ENCODE assay signal across 14 mouse cellular contexts in genomic region chr5:111573265-111573873, GRCm38 (mm10).
DNase-seq lines count a peak whose midpoint lies in the region; ATAC-seq and TF ChIP-seq lines count a peak whose summit lies in the region.
"Had no signal": no experiment of that assay in that cellular context is flagged by ENCODE, and none has a peak within 500 bp of the region (broad histone marks: within the 10 kb centered on the region; RNA-seq: fewer than 3 reads in every experiment).

No protein-coding gene starts in this region.

- H3K4me3 ChIP-seq in hindbrain, embryonic 14.5 days (replicated peaks; ENCODE audit: low read length) = no peak overlapping the region
- H3K4me3 ChIP-seq in hindbrain, postnatal 0 days (ENCODE audit: low read length) = no peak overlapping the region
- no peak overlapping the region for H3K4me3 ChIP-seq in embryonic facial prominence, embryonic 13.5 days
- H3K4me3 ChIP-seq in limb, embryonic 10.5 days = no peak overlapping the region
- H3K4me3 ChIP-seq in cerebellum, adult 2 months (replicated peaks; ENCODE audit: insufficient read depth, low read depth, low read length) = no peak overlapping the region
- H3K4me3 ChIP-seq: erythroblast, embryonic 14.5 days; heart, embryonic 15.5 days had no signal

- H3K9ac ChIP-seq in hindbrain, embryonic 14.5 days = no peak overlapping the region
- H3K9ac ChIP-seq in hindbrain, postnatal 0 days (replicated peaks; ENCODE audit: low read length) = no peak overlapping the region
- no peak overlapping the region for H3K9ac ChIP-seq in embryonic facial prominence, embryonic 13.5 days
- H3K9ac ChIP-seq: heart, embryonic 15.5 days had no signal

- no peak for DNase-seq in hindbrain, embryonic 14.5 days (ENCODE audit: low spot score)
- no peak for DNase-seq in hindbrain, postnatal 0 days (ENCODE audit: low spot score)
- DNase-seq in limb, embryonic 10.5 days (ENCODE audit: low spot score) = no peak
- DNase-seq in cerebellum, adult 2 months = no peak
- DNase-seq in thymus, adult 18-20 months = no peak
- DNase-seq: adrenal gland, adult 2 months; cerebellum, adult 18-20 months; kidney, postnatal 10 days; thymus, adult 2 months had no signal

- 0 out of 2 replicates have a peak, but pooled peaks have one; percentile 38 for ATAC-seq in hindbrain, embryonic 14.5 days (ENCODE audit: low FRiP score)
- ATAC-seq in hindbrain, postnatal 0 days = no peak
- peak; percentile 29 for ATAC-seq in CD4-positive, CD25-positive, alpha-beta regulatory T cell, adult 4 months
- no peak for ATAC-seq in embryonic facial prominence, embryonic 13.5 days (ENCODE audit: insufficient number of reproducible peaks, insufficient read depth, low FRiP score, low TSS enrichment, low read depth)
- no peak for ATAC-seq in monocyte, adult 5-6 weeks (replicated peaks; ENCODE audit: insufficient number of reproducible peaks, low FRiP score, low TSS enrichment, poor library complexity, severe bottlenecking)

- no peaks in the 10 kb centered on the region for H3K27me3 ChIP-seq in hindbrain, embryonic 14.5 days (ENCODE audit: control insufficient read depth, insufficient read depth, low read length)
- H3K27me3 ChIP-seq in hindbrain, postnatal 0 days (ENCODE audit: insufficient read depth, low read length) = no peaks in the 10 kb centered on the region
- H3K27me3 ChIP-seq in embryonic facial prominence, embryonic 13.5 days = no peaks in the 10 kb centered on the region
- H3K27me3 ChIP-seq in limb, embryonic 10.5 days (ENCODE audit: low read depth, poor library complexity, severe bottlenecking) = peaks cover 74% of the 10 kb centered on the region
- H3K27me3 ChIP-seq in cerebellum, adult 2 months (ENCODE audit: control insufficient read depth, insufficient read depth, low read length) = no peaks in the 10 kb centered on the region; the same call in 1 of the 2 replicates

- TF ChIP-seq CTCF in hindbrain, postnatal 0 days (IDR thresholded peaks at IDR 0.05; ENCODE audit: low read depth) = no peak
- TF ChIP-seq CTCF in cerebellum, adult 2 months (IDR thresholded peaks at IDR 0.05; ENCODE audit: borderline replicate concordance, insufficient read depth, low read depth, low read length) = no peak

- H3K27ac ChIP-seq in hindbrain, embryonic 14.5 days = no peak overlapping the region
- H3K27ac ChIP-seq in hindbrain, postnatal 0 days = no peak overlapping the region
- H3K27ac ChIP-seq in embryonic facial prominence, embryonic 13.5 days = no peak overlapping the region
- H3K27ac ChIP-seq in limb, embryonic 10.5 days = 0 out of 2 replicates have a peak overlapping the region, but pooled peaks have one; percentile 32
- H3K27ac ChIP-seq in cerebellum, adult 2 months (ENCODE audit: insufficient read depth, low read length) = no peak overlapping the region
- H3K27ac ChIP-seq: heart, embryonic 15.5 days had no signal

- H3K4me2 ChIP-seq in hindbrain, embryonic 14.5 days (replicated peaks) = no peak overlapping the region
- H3K4me2 ChIP-seq in hindbrain, postnatal 0 days (ENCODE audit: low read depth, low read length) = no peak overlapping the region
- peak overlapping the region; percentile 18; the same call in 1 of the 2 replicates for H3K4me2 ChIP-seq in embryonic facial prominence, embryonic 13.5 days
- H3K4me2 ChIP-seq: heart, embryonic 15.5 days had no signal

- TF ChIP-seq POLR2A in cerebellum, adult 2 months (IDR thresholded peaks at IDR 0.05; ENCODE audit: borderline replicate concordance, insufficient read depth, low read length) = no peak

- H3K9me3 ChIP-seq in hindbrain, embryonic 14.5 days (ENCODE audit: control insufficient read depth, low read length) = no peaks in the 10 kb centered on the region
- H3K9me3 ChIP-seq in hindbrain, postnatal 0 days (ENCODE audit: low read length) = no peaks in the 10 kb centered on the region
- no peaks in the 10 kb centered on the region for H3K9me3 ChIP-seq in embryonic facial prominence, embryonic 13.5 days
- no peaks in the 10 kb centered on the region for H3K9me3 ChIP-seq in limb, embryonic 10.5 days (replicated peaks)
- H3K9me3 ChIP-seq: heart, embryonic 15.5 days had no signal

- H3K4me1 ChIP-seq in hindbrain, embryonic 14.5 days (replicated peaks; ENCODE audit: control insufficient read depth, insufficient read depth, low read length) = peaks cover 32% of the 10 kb centered on the region
- peaks cover 6% of the 10 kb centered on the region for H3K4me1 ChIP-seq in hindbrain, postnatal 0 days (ENCODE audit: insufficient read depth, low read length)
- H3K4me1 ChIP-seq in embryonic facial prominence, embryonic 13.5 days = peaks cover 57% of the 10 kb centered on the region
- H3K4me1 ChIP-seq in limb, embryonic 10.5 days = peaks cover 57% of the 10 kb centered on the region
- H3K4me1 ChIP-seq in cerebellum, adult 2 months (ENCODE audit: control insufficient read depth, insufficient read depth, low read length) = no peaks in the 10 kb centered on the region

- no peaks in the 10 kb centered on the region for H3K36me3 ChIP-seq in hindbrain, embryonic 14.5 days (replicated peaks; ENCODE audit: control insufficient read depth, insufficient read depth)
- H3K36me3 ChIP-seq in hindbrain, postnatal 0 days (ENCODE audit: insufficient read depth, low read length) = no peaks in the 10 kb centered on the region
- H3K36me3 ChIP-seq in embryonic facial prominence, embryonic 13.5 days = no peaks in the 10 kb centered on the region
- H3K36me3 ChIP-seq in limb, embryonic 10.5 days = no peaks in the 10 kb centered on the region
- H3K36me3 ChIP-seq: heart, embryonic 15.5 days had no signal

- WGBS in hindbrain, embryonic 14.5 days = 23% methylated on average over 13 of the region's 13 CpGs
- WGBS in hindbrain, postnatal 0 days = 24% methylated on average over 13 of the region's 13 CpGs
- 22% methylated on average over 13 of the region's 13 CpGs for WGBS in embryonic facial prominence, embryonic 13.5 days
- 13% methylated on average over 13 of the region's 13 CpGs for WGBS in limb, embryonic 10.5 days
- WGBS in cerebellum, adult 2 months = 24% methylated on average over 13 of the region's 13 CpGs

Comparison
In these comparisons a context has a peak if more than half of its experiments do, and no peak if none do; other contexts are left out.
1. ATAC-seq: peak in hindbrain, embryonic 14.5 days (single experiment) and CD4-positive, CD25-positive, alpha-beta regulatory T cell, adult 4 months (single experiment); none in hindbrain, postnatal 0 days (single experiment), embryonic facial prominence, embryonic 13.5 days (single experiment) and monocyte, adult 5-6 weeks (single experiment).